Mouse (Mus musculus): ENCODE data around the gene 4930512M02Rik. TPM values are rescaled to one million over a fixed set of nuclear protein-coding genes. Genes with fewer than 3 reads are reported as not detected.
"Not testable (repeated sequence)": the region's sequence is repeated elsewhere in the genome, so short reads cannot be mapped to it uniquely, and the experiment has no call there.

The 4930512M02Rik gene
- not detected in 2 replicates for polyA plus RNA-seq (2015; fragmentation: Nextera tagmentation; extraction: Ambion mirVana)

DNA sequence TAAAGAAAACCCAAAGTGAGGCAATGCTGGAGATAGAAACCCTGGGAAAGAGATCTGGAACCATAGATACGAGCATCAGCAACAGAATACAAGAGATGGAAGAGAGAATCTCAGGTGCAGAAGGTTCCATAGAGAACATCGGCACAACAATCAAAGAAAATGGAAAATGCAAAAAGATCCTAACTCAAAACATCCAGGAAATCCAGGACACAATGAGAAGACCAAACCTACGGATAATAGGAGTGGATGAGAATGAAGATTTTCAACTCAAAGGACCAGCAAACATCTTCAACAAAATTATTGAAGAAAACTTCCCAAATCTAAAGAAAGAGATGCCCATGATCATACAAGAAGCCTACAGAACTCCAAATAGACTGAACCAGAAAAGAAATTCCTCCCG lies at the start of gene 4930512M02Rik:
4930512M02Rik (minus strand) TSS at position 101 of the 400 bp plus-strand sequence.
- not testable (repeated sequence) for H3K4me2 ChIP-seq; H3K4me1 ChIP-seq; H3K9me3 ChIP-seq (replicated peaks); H3K9ac ChIP-seq; ATAC-seq (replicated peaks; ENCODE audit: low FRiP score); H3K27ac ChIP-seq; H3K27me3 ChIP-seq; H3K4me3 ChIP-seq (replicated peaks); H3K36me3 ChIP-seq
- 91% methylated on average over 3 of the region's 4 CpGs for WGBS

DNA sequence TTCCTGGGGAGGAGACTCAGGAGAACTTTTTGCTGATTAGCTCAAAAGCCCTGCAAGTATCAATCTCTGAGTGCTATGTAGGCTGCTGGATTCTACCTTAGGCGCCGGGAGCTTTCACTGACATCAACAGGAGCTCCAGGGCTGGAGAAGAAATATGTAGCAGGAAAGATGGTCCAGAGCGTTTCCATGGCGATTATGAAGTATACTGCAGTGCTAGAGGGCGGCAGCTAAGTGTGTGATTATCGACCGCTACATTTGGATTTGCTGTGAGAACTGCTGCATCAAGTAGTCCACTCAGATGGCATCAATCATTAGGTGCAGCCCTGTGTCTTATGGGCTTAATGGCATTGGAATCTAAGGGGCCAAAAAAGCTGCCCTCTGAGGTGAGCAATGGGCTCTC lies 49.5 kb upstream of the 4930512M02Rik start:
- Histone ChIP-seq H3K4me3 (replicated peaks) (no peak overlapping the region), H3K9ac (no peak overlapping the region), H3K4me1 (no peaks in the 10 kb centered on the region), H3K36me3 (no peaks in the 10 kb centered on the region), H3K27me3 (peaks cover 8% of the 10 kb centered on the region; the same call in 1 of the 2 replicates), H3K27ac (no peak overlapping the region), H3K9me3 (replicated peaks) (no peaks in the 10 kb centered on the region), H3K4me2 (no peak overlapping the region)
- ATAC-seq (replicated peaks; ENCODE audit: low FRiP score): no peak
- 92% methylated on average over 7 of the region's 7 CpGs for WGBS

DNA sequence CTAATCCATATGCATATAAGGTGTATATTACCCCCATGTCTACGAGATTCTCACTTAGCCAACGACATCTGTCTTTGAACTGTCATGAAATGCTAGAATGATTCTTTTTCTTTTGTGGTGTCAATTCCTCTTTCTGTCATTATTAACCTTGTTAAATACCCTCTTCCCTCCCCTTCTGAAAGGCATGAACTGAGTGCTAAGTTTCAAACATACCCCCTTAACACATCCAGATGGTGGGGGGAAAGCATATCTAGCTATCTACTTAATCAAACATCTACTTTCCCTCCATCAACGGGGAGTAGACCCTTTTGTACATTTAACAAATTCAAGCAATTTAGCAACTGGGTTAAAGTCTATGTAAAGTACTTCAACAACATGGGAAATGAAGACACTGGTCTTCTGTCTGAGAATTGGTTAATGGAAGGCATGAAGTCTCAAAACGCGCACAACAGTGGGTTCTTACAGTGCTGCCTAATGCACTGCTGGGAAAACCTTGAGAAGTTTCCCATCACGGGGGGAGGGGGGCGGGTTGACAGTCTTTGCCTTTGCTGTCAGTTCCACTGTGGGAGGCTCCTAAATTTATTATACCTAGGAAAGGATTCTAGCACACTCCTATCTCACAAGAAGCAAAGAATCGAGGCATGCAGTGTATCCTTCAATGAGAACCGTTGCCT lies 48.6 kb upstream of the 4930512M02Rik start:
- no peak overlapping the region for H3K27ac ChIP-seq
- no peak overlapping the region for H3K9ac ChIP-seq
- no peak overlapping the region for H3K4me3 ChIP-seq (replicated peaks)
- peaks cover 1% of the 10 kb centered on the region; the same call in 1 of the 2 replicates for H3K27me3 ChIP-seq
- ATAC-seq (replicated peaks; ENCODE audit: low FRiP score): no peak
- 68% methylated on average over 9 of the region's 9 CpGs for WGBS
- H3K36me3 ChIP-seq: no peaks in the 10 kb centered on the region
- H3K4me2 ChIP-seq: no peak overlapping the region
- H3K4me1 ChIP-seq: no peaks in the 10 kb centered on the region
- H3K9me3 ChIP-seq (replicated peaks): no peaks in the 10 kb centered on the region

DNA sequence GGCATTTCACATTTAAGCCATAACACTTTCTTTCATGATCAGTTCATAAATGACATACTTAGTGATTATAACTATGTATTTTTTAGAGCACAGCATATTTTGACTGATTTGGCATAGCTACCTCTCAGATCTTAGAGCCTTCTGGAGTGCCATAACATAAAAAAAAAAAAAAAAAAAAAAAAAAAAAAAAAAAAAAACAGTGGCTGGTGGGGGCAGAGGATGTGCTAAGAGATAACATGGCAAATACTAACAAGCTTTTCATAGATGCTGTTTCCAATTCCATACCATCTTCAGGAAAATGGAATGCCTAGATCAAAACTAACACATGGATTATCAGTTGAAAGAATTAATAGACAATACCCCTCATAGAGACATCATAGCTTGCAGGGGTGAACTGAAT lies 47.4 kb upstream of the 4930512M02Rik start:
- no peaks in the 10 kb centered on the region for H3K27me3 ChIP-seq
- no peaks in the 10 kb centered on the region for H3K9me3 ChIP-seq (replicated peaks)

DNA sequence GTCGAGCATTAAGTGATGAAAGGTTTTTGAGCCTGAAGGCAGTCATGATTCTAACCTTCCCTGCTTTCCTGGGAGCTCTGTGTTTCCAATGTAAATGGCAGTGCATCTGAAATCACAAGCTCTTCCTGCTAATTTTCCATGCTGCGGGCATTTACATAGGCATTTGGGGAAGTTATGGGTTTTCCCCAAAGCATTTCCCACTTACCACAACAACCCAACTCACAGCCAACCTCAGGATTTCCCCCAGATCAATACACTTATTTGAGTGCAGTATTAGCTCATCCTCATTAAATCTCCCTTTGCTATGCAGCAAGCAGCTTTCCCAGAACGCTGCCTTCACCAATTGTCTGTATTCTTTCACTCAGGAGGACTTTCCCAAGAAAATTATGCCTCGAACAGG lies 45.3 kb upstream of the 4930512M02Rik start:
- Histone ChIP-seq H3K36me3 (no peaks in the 10 kb centered on the region), H3K27me3 (no peaks in the 10 kb centered on the region), H3K9me3 (replicated peaks) (no peaks in the 10 kb centered on the region), H3K4me1 (no peaks in the 10 kb centered on the region), H3K4me2 (no peak overlapping the region), H3K27ac (no peak overlapping the region), H3K4me3 (replicated peaks) (no peak overlapping the region), H3K9ac (no peak overlapping the region)
- WGBS: 77% methylated on average over 4 of the region's 4 CpGs
- ATAC-seq (replicated peaks; ENCODE audit: low FRiP score): no peak

More for the DNA sequence above, 47.4 kb upstream of the 4930512M02Rik start:
- Histone ChIP-seq H3K9ac (no peak overlapping the region), H3K4me3 (replicated peaks) (no peak overlapping the region), H3K4me2 (no peak overlapping the region), H3K4me1 (no peaks in the 10 kb centered on the region), H3K36me3 (no peaks in the 10 kb centered on the region), H3K27ac (no peak overlapping the region)
- no peak for ATAC-seq (replicated peaks; ENCODE audit: low FRiP score)

DNA sequence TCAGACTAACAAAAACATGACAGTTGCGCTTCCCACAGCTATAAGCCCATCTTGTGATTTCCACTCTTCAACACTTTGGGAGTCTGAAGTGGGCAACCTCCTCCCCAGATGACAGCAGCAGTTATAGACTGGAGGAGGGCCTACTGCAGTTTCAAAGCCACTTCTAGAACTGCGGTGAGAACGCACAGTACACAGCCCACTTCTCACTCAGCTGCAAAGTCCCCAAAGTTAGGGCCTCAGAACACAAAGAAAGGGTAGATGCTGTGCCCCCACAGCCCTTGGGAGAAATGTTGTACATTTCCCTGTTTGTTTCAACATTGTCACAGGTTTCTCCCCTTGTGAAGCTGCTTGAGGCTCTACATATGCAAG lies 40.3 kb upstream of the 4930512M02Rik start:
- WGBS: 85% methylated on average over 3 of the region's 3 CpGs
- no peak overlapping the region for H3K4me2 ChIP-seq
- no peaks in the 10 kb centered on the region for H3K36me3 ChIP-seq
- ATAC-seq (replicated peaks; ENCODE audit: low FRiP score): no peak
- no peak overlapping the region for H3K4me3 ChIP-seq (replicated peaks)
- no peaks in the 10 kb centered on the region for H3K4me1 ChIP-seq
- H3K9ac ChIP-seq: no peak overlapping the region
- no peaks in the 10 kb centered on the region for H3K9me3 ChIP-seq (replicated peaks)
- H3K27me3 ChIP-seq: no peaks in the 10 kb centered on the region
- H3K27ac ChIP-seq: no peak overlapping the region

DNA sequence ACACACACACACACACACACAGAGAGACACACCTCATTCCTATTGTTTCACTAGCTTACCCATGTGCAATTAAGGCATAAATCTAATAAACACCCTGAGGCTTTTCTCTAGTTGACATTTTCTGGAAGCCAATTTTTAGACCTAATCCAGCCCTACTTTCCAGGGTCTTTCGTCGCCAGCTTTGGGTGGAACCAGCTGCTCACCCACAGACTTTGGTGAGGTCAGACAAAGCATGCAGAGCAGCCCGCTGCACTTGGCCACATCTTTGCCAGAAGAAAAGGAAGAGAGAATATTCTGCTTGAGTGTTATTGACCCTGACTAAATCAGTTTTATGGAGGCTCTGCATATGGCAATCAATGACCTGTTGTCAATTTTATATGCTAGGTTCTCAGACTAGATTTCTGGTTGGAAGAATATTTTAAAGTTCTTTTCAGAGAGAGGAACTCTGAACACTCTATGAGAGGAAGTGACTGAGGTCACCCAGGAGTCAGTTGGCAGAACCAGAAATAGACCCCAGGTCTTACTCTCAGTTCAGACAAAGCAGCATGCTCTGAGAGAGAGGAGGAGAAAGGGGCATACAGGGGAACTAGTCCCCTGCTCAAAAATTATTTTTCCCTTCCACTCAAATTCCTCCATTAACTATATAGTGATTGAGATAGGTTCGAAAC lies 39.8 kb upstream of the 4930512M02Rik start:
- Histone ChIP-seq H3K27ac (no peak overlapping the region), H3K4me2 (no peak overlapping the region), H3K36me3 (no peaks in the 10 kb centered on the region), H3K4me3 (replicated peaks) (no peak overlapping the region), H3K9ac (no peak overlapping the region), H3K27me3 (no peaks in the 10 kb centered on the region), H3K4me1 (no peaks in the 10 kb centered on the region), H3K9me3 (replicated peaks) (no peaks in the 10 kb centered on the region)
- ATAC-seq (replicated peaks; ENCODE audit: low FRiP score): no peak
- 80% methylated on average over 4 of the region's 4 CpGs for WGBS

DNA sequence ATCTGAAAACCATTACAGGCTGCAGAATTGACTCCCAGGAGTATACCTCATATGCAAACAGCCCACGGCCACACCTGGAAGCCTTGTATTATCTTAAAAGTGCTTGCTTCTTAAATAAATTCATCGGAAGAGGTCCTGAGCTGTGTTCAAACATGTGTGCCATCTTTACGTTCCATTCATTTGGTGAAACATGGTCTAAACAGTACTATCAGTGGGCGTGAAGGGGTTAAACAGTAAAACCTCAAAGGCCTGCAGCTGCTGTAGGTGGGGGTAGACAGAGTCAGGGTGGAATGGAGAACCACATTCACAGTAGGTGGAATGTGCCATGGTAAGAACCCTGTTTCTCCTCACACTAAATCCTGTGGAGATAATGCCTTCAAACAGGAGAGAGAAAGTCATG lies 33.0 kb upstream of the 4930512M02Rik start:
- Histone ChIP-seq H3K27me3 (no peaks in the 10 kb centered on the region), H3K4me3 (replicated peaks) (no peak overlapping the region), H3K9me3 (replicated peaks) (no peaks in the 10 kb centered on the region), H3K4me2 (no peak overlapping the region), H3K27ac (no peak overlapping the region), H3K4me1 (no peaks in the 10 kb centered on the region; the same call in 1 of the 2 replicates), H3K9ac (no peak overlapping the region), H3K36me3 (no peaks in the 10 kb centered on the region)
- WGBS: 86% methylated on average over 4 of the region's 4 CpGs
- ATAC-seq (replicated peaks; ENCODE audit: low FRiP score): no peak

DNA sequence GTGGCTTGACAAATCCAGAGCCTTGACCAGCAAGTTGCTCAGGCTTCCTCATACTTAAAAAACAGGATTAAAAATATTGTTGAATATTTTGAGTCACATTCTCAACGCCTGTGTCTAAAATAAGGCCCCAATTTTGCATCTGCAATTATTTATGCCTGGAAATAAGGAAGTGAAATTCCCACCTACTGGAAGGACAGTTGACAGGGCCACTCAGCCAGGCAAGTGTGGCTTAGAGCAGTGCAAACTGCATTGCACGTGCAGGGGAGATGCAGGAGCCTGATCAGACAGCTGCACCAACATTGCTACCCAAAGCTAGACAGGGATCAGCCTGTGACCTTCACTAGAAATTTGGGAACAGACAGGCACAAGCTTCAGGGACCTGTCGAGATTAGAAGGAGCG lies 31.2 kb upstream of the 4930512M02Rik start:
- no peaks in the 10 kb centered on the region for H3K36me3 ChIP-seq
- no peak overlapping the region for H3K9ac ChIP-seq
- ATAC-seq (replicated peaks; ENCODE audit: low FRiP score): no peak
- H3K9me3 ChIP-seq (replicated peaks): no peaks in the 10 kb centered on the region
- no peaks in the 10 kb centered on the region; the same call in 1 of the 2 replicates for H3K4me1 ChIP-seq
- H3K27ac ChIP-seq: no peak overlapping the region
- H3K4me2 ChIP-seq: no peak overlapping the region
- no peaks in the 10 kb centered on the region for H3K27me3 ChIP-seq
- 73% methylated on average over 4 of the region's 4 CpGs for WGBS
- no peak overlapping the region for H3K4me3 ChIP-seq (replicated peaks)

DNA sequence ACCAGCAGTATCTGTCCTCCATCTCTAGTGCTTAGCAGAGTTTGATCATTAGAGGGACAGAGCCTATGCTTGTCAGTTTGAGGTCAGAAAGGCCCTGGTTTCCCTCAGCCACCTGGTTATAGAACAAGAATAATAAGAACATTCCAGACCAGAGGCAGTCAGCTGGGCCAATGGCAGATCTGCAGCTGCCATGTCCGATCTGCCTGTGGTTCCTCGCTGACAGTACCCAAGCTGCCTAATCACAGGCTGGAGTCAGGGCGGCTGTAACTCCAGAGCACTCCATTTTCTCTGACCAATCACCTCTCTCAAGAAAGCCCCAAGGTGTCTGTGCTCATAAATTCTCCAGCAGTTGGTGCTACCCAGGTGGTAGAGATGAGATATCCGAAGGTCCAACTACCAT lies 30.0 kb upstream of the 4930512M02Rik start:
- H3K9ac ChIP-seq: no peak overlapping the region
- no peaks in the 10 kb centered on the region for H3K9me3 ChIP-seq (replicated peaks)
- no peaks in the 10 kb centered on the region; the same call in 1 of the 2 replicates for H3K4me1 ChIP-seq
- no peak overlapping the region for H3K27ac ChIP-seq
- H3K36me3 ChIP-seq: no peaks in the 10 kb centered on the region
- no peak overlapping the region for H3K4me3 ChIP-seq (replicated peaks)
- no peak for ATAC-seq (replicated peaks; ENCODE audit: low FRiP score)
- H3K4me2 ChIP-seq: no peak overlapping the region
- WGBS: 55% methylated on average over 4 of the region's 4 CpGs
- H3K27me3 ChIP-seq: no peaks in the 10 kb centered on the region

DNA sequence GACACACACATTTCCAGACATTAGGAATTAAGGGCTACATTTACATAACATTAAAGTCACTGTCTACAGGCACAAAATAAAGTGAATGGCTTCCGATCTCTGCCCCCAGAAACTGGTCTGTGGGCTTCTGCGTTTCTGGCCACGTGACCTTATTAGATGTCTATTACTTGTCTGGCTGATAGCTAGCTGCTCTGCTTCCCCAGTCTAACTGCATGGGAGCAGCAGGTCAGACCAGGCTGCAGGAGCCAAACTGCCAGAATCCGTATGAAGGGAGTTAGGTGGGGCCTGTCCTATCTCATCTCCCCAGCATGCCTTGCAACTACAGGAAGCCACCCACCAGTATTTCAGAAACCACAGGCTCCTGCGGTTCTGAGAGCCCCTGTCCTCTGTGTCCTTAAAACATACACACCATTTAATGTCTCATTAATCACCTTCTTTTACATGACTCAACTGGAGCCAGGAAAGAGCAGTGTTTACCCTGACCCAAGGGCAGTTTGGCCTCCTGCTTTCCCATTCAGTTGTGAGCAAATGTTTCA lies 29.4 kb upstream of the 4930512M02Rik start:
- no peaks in the 10 kb centered on the region for H3K9me3 ChIP-seq (replicated peaks)
- H3K36me3 ChIP-seq: no peaks in the 10 kb centered on the region
- H3K27ac ChIP-seq: no peak overlapping the region
- no peak overlapping the region for H3K4me2 ChIP-seq
- no peak overlapping the region for H3K9ac ChIP-seq
- no peaks in the 10 kb centered on the region for H3K27me3 ChIP-seq
- ATAC-seq (replicated peaks; ENCODE audit: low FRiP score): peak; percentile 66
- 32% methylated on average over 5 of the region's 5 CpGs for WGBS
- no peaks in the 10 kb centered on the region; the same call in 1 of the 2 replicates for H3K4me1 ChIP-seq
- H3K4me3 ChIP-seq (replicated peaks): no peak overlapping the region

DNA sequence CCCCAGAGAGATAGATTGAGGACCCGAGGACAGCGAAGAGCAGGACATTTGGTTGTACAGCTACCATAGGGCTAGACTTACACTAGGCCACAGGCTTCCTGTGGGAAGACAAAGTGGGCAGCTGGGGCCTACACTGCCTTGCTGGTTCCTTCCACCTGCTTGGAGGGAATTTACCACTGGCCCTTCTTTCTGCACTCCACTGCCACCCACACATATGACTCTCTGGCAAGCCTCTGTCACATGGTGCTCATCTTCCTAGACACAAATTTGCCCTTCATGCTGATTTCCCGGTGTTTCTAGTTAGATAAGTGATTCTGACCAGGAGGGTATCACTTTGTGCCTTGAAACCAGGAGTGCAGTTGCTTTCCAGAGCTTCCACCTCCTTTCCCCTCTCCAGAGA lies 28.8 kb upstream of the 4930512M02Rik start:
- H3K4me1 ChIP-seq: no peaks in the 10 kb centered on the region; the same call in 1 of the 2 replicates
- H3K4me2 ChIP-seq: no peak overlapping the region
- H3K27ac ChIP-seq: no peak overlapping the region
- no peak overlapping the region for H3K9ac ChIP-seq
- no peaks in the 10 kb centered on the region for H3K9me3 ChIP-seq (replicated peaks)
- H3K36me3 ChIP-seq: no peaks in the 10 kb centered on the region
- H3K27me3 ChIP-seq: no peaks in the 10 kb centered on the region
- no peak for ATAC-seq (replicated peaks; ENCODE audit: low FRiP score)
- no peak overlapping the region for H3K4me3 ChIP-seq (replicated peaks)
- WGBS: 84% methylated on average over 3 of the region's 3 CpGs
